Mouse (Mus musculus): ENCODE results near the gene Pip4k2a. TPM values are rescaled to one million over a fixed set of nuclear protein-coding genes. Genes with fewer than 3 reads are reported as not detected.

Gene Pip4k2a
- total RNA-seq, 2 experiments from 2014 or later: 47.9 to 54.1 TPM

DNA sequence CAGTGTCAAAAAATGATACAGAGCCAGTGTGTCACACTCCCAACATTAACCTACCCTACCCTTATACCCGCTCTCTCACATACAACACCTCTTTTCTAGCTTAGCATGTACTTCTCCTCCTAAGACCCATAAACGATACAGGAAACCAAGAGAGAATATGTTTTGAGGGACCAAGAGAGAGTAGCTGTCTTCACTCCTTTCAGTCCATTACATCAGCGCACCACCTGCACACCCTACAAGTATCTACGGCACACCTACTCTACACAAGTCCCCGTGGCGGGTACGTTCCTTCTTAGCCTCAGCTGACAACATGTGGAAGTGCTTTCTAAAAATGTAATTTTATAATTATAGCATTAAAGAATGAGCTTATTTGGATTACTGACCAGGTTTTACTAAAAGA lies 40.5 kb downstream of the Pip4k2a start:
- DNase-seq (ENCODE audit: extremely low spot score in 1 of 2, low spot score in 1 of 2): no peak

DNA sequence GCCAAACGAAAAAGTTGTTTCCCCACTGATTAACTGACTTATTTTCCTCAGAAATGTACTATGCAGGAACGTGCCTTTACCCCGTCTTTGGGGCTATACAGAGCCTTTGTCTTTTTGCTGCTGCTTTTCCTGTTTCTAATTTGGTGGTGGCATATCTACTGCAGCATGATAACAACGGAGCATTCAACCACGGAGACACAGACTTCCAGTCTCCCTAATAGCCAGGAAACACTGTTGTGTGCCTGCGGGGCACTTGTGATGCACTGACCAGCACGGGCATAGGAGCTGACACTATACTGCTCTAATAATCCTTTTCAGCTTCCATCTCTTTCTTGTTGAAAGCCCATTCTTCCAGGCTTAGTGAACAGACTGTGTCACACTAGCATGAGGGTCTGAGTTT lies 41.0 kb downstream of the Pip4k2a start:
- DNase-seq (ENCODE audit: extremely low spot score in 1 of 2, low spot score in 1 of 2): no peak

DNA sequence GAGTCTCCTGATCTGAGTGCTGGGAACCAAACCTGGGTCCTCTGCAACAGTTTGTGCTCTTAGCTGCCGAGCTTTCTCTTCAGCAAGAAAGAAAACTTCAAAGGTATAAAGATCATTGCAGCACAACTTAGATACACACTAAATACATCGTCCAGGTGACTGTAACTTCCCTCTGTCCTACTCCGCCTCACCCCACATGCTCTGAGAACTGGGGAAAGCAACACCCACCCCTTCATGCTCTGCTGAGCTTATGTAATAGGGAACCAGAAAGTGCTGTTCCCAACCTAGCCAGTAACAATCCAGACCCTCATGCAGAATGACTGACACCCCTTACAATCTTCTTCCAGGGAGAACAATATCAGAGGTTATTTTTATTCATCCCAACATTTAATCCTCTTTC lies 41.5 kb downstream of the Pip4k2a start:
- no peak for DNase-seq (ENCODE audit: extremely low spot score in 1 of 2, low spot score in 1 of 2)

DNA sequence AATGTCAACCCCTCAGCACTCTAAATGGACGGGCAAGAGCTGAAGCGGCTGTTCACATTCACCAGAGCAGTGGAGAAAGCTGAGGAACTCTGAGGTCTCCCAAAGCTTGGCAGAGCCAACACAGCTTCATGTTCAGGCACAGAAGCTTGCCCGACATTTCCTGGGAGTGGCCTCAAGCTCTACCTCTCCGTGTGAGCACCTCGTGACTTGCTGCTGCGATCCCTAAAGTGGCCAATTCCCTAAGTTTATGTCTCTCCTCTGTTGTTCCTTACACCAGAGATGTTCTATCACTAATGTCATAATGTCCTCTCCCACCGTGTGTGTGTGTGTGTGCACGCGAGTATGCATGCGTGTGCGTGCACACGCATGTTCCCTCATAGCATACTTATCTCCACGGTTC lies 42.3 kb downstream of the Pip4k2a start:
- no peak for DNase-seq (ENCODE audit: extremely low spot score in 1 of 2, low spot score in 1 of 2)

DNA sequence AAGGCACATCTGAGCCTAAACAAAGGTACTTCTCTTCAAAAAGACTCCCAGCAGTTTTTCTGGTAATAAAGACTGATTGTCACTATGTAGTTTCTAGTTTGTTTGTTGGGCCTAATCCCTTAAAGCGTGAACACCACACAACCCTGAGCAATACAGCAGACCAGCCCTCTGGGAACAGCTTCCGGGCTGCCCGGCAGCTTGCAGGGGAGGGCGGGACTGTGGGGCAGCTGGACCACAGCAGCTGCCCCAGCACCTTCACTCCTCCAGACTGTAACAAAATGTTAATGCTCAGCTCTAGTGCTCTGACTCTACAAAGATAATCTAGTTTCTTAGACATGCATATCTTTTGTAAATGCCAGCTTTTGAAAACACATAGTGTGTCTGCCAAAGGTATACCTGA lies 42.9 kb downstream of the Pip4k2a start:
- DNase-seq (ENCODE audit: extremely low spot score in 1 of 2, low spot score in 1 of 2): no peak

DNA sequence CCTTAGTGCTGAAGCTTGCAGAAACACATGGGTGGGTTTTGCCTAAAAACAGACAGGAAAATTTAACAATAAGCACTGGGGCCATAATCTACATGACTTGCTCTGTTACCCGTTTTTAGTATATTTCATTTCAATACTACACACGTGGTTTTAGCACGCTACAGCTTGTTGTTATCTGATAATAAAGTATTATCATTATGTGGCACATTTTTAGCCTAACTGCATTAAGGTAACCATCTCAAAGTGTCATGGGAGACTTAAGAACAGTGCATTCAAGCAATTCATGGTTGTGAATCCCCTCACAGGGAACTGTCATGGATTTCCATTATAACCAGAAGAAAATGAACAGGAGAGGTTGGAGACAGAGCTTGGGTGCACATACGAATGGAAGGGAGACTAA lies 43.5 kb downstream of the Pip4k2a start:
- no peak for DNase-seq (ENCODE audit: extremely low spot score in 1 of 2, low spot score in 1 of 2)

DNA sequence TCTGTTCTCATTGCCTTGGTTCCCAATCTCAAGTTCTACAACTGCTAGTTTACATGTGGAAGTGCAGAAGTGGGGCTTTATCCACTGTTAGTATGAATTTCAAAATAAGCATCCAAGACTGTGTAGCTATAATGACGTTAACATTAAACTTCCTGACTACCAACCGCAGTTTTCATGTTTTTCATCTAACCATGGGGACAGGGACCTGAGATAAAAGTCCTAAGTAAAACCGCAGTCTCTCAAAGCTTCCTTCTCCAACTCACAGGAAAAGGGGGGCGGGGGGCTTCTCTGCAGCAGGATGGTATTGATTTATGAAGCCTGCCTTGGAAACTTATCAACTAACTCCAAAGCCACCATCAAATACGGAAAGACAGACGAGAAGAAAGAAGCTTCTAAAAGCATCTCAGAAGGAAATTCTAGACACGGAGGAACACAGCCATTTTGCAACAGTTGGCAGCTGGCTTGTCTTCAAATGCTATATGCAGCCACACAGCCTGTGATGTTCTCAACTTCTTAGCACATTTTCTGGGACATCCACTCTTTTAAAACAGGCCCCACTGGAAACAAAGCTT lies 45.7 kb downstream of the Pip4k2a start:
- DNase-seq (ENCODE audit: extremely low spot score in 1 of 2, low spot score in 1 of 2): no peak

DNA sequence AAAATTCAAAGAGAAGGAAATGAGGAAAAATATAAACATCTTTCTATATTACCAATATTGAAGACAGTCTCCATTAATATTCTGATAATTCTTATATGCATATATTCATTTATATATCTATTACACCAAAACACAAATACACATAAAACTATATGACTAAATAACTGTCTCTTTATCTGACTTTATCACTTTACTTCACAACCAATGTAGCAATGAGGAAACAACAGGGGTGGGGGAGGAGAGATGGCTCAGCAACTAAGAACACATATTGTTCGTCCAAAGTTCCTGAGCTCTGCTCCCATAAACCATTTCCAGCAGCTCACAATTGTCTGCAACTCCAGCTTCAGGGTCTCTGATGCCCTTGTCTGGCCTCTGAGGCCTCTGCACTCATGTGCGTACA lies 47.2 kb downstream of the Pip4k2a start:
- DNase-seq (ENCODE audit: extremely low spot score in 1 of 2, low spot score in 1 of 2): no peak

DNA sequence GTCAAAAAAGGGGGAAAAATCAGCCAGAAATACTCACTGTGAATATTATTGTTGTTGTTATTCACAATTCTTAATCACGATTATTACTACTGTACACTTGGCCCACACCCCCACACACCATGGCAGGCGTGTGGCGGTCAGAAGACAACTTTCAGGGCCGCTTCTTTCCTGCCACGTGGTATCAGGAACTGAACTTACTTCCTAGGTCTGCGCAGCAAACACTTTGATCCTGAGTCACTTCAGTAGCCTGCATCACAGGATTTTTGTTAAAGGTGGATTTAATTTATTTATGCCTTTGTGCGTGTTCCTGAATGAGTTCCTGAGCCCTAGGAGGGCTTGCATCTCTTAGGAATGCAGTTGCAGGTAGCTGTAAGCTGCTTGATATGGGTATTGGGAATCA lies 49.2 kb downstream of the Pip4k2a start:
- no peak for DNase-seq (ENCODE audit: extremely low spot score in 1 of 2, low spot score in 1 of 2)

DNA sequence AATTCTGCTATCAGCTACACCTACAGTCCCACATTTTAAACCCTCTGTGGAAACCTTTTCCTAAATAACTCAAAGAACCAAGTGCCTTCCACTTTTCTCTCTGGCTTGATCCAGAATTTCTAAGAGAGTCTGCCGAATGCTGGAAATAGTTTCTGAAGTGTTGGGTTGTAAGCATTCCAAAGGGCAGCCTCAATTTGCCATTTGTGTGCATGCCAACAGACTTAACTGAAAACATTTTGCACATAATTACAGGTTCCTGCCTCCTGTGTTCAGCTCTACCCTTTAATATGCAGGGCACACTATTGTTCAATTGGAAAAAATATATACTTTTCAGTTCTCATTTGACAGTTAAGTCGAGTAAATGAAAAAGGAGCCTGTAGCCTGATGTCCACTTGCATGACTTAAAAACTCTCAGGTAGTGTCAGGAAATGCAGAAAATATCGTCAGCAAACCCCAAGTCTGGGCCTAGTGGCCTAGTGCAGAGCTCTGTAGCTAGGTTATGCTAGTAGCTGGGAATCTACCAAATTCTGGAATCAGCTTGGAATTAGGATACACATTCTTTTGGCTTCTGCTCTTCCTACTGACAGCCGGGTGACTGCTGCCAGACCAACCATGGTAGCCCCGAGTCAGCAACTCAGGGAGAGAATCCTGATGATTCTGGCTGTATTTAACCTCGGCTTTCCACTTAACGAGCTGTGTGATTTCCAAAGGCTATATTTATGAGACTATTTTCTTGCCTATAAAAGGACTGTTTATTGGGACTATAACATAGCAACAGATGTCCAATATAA lies 50.1 kb downstream of the Pip4k2a start:
- DNase-seq (ENCODE audit: extremely low spot score in 1 of 2, low spot score in 1 of 2): no peak

DNA sequence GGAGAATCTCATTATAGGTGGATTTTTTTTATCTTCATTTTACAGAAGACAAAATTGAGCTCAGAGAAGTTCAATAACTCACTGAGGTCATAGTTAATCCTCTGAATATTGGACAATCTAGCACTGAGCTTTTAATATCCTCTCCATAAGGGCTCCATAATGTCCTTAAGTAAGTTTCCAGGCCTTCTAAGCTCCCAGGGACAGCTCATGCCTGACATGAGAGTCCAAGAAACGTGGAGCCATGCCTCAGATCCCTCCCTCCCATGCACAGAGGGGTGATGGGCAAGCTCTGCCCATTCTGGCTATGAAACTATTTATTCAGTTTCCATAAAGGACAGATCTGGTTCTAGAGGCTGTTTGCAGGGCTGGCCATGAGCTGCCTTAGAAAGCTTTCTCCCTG lies 52.5 kb downstream of the Pip4k2a start:
- DNase-seq (ENCODE audit: extremely low spot score in 1 of 2, low spot score in 1 of 2): no peak

DNA sequence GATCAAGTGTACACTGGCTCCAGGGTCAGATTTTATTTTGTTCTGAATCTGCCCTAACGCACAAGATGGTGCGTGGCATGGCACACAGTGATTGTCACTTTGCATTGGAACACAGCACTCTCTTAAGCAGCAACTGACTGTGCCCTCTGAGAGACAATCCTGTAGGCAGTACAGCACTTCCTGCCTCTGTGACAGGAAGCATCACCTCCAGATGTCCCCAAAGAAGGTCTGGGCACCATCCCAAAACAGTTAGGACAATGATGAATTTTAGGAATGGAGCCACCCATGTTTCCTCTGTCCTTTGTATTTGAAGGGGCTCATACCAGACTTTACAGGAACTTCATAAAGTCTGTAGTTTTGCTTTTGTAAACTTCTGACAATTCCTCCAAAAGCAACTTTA lies 54.0 kb downstream of the Pip4k2a start:
- no peak for DNase-seq (ENCODE audit: extremely low spot score in 1 of 2, low spot score in 1 of 2)

DNA sequence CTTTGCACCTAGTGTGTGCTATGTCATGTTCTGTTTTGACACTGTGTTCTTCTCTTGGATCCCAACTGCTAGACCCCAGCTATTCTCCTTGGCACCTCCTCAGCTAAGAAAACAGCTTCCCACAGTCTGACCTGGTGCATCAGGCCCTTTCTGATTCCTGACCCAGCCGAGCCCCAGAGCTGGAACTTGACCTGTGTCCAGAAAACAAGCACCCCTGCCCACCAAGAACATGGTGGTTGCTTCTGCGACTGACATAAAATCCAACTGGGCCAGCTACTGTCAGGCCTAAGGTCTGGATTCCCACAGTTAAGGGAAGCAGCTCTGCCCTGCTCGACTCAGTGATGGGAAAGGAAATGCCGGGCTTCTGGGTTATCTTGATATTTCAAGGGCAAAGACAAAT lies 54.6 kb downstream of the Pip4k2a start:
- no peak for DNase-seq (ENCODE audit: extremely low spot score in 1 of 2, low spot score in 1 of 2)

DNA sequence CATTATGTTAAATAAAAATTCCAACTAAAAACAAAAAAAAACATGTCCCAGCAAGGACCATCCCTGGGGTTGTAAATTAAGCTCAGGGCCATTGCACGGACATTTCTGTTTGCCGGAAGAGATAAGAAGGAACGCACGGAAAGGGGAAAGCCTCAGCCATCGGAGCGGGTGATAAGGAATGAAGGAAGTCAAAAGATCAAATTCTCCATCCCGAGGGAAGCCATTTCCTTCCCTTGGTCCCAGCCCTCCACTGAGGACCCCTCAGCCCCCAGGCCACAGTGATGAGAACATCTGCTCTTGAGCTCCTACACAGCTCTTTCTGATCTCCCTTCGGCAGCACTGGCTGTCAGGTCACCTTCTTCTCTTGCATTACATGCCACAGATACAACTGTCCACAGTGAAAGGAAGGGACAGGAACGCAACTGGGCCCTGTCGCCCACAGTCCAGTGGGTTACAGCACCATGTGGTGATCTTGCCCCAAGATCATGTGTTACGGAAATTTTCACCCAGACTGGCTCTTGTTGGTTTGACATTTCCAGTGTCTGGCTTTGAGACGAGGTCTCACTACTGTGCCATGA lies 57.1 kb downstream of the Pip4k2a start:
- no peak for DNase-seq (ENCODE audit: extremely low spot score in 1 of 2, low spot score in 1 of 2)

DNA sequence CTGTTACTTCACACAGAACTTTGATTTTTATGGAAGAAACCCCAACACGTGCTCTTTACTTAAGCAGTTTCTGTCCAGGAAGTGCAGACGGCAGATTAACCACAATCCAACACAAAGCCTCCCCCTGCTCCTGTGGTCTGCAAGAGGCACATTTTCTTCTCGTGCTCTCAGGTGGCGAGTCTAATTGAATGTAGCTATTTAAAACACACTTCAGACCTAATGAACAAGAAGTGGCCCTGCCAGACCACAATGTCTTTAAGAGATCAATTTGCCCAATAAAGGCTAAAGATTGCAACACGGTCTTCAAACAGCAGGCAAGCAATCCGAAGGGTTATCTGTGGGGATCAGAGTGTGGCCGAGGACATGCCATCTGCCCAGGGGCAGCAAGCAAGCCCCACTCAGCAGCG lies 59.0 kb downstream of the Pip4k2a start:
- DNase-seq (ENCODE audit: extremely low spot score in 1 of 2, low spot score in 1 of 2): no peak

DNA sequence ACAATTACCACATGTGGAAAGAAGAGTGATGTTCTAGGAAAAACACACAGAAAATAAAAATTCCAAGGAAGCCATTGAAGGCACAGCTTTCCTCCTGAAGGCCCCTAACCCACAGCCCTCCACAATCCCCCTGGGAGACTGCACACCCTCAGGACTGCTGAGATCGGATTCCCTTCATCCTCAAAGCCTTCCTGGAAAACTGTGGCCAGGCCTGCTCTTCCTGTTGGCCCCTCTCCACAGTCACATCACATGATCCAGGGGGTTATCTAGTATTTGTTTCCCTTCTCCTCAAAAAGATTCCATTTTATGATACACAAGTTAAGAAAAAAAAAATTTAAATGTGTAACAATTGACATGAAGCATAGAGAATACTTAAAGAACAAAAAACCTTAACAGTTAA lies 59.7 kb downstream of the Pip4k2a start:
- DNase-seq (ENCODE audit: extremely low spot score in 1 of 2, low spot score in 1 of 2): no peak

DNA sequence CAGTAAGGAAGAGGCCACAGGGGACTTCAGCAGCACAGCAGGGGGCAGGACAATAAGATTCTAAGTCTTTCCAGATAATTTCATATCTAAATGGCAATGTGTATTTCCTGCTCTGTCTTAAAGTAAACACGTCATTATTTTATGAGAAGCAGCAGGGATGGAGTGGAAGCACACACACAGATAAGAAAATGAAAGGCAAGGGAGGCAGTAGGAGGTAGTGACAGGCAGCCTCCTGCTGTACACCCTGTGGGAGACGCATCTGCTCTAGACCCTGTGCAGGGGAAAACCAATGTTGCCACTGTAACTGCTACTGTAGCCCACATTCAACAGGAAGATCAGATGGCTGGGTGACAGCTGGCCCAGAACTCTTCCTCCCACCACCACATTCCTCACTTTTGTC lies 60.3 kb downstream of the Pip4k2a start:
- no peak for DNase-seq (ENCODE audit: extremely low spot score in 1 of 2, low spot score in 1 of 2)

DNA sequence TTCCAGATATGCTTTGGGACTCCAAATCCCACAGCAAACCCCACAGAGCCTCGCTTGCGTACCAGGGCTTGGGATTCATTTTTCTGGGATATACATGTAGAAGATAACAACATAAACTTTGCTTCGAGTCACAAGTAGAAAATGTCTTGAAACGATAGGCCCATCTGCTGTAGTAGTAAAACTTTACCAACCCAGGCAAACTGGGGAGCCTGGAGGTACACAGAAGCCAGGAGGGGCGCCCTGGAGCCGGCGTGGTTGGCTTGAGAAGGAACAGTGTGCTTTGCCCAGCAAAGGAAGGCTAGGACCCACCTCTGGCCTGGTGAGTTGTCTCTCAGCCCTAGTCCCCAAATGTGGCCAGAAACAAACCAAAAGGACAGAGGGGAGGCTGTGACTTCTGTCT lies 61.5 kb downstream of the Pip4k2a start:
- no peak for DNase-seq (ENCODE audit: extremely low spot score in 1 of 2, low spot score in 1 of 2)

DNA sequence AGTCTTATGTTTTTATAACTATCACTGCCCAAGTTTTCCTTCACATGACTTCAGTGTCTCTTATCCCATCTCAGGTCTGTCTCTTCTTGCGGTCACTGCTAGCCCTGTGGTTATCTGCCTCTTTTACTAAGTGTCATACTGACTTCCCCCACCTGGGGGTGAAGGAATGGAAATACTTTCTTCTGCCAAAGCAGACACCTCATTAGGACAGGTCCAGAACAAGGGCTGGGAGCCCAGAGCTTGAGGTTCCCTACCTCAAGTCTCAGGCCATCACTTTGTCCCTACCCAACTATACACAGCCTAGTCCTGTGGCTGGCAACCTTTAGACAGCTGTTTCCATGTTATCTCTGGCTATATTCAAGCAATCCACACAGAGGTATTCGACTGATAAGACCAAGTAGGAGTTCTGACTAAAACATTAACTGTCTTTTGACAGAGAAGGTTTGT lies 62.3 kb downstream of the Pip4k2a start:
- no peak for DNase-seq (ENCODE audit: extremely low spot score in 1 of 2, low spot score in 1 of 2)

DNA sequence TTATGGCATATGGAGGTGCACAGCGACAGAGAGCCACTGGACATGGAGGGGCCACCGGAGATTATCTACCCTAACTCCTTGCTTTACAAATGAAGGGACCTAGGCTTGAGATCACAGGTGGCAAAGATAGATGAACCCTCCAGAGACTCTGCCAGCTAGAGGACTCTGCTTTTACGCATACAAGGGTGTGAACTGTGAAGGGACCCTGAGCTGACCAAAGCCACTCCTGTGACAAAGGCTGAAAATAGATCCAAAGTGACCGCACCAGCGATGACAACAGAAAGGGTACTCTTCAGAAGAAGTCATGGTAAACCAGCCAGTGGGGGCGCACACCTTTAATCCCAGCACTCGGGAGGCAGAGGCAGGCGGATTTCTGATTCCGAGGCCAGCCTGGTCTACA lies 63.8 kb downstream of the Pip4k2a start:
- DNase-seq (ENCODE audit: extremely low spot score in 1 of 2, low spot score in 1 of 2): no peak

DNA sequence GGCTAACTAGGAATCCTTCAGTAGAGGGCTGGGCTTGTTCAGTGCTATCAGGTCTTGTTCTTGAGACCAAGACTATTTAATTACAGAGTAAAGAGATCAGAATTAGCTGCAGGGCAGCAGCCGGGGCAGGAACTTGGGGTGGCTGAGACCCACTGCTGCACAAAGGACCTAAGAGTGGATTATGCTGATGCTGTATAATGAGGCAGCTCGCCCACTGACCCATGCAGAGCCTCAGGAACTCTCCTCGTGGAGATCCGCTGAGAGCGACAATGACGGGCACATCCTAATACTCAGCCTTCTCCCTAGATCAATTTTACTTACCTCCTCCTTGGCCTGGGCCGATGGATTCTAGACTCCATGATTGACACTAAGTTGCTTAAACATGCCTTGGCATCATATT lies 64.5 kb downstream of the Pip4k2a start:
- no peak for DNase-seq (ENCODE audit: extremely low spot score in 1 of 2, low spot score in 1 of 2)

All from layer of hippocampus, postnatal 25 days (tissue).